Mouse (Mus musculus): Measurements from ENCODE around the gene Tmem151a. TPM values are rescaled to one million over a fixed set of nuclear protein-coding genes. Genes with fewer than 3 reads are reported as not detected.
"Not testable (repeated sequence)": the region's sequence is repeated elsewhere in the genome, so short reads cannot be mapped to it uniquely, and the experiment has no call there.

The Tmem151a gene
- polyA plus RNA-seq, 1 experiment from 2014 or later = 34.0 TPM

DNA sequence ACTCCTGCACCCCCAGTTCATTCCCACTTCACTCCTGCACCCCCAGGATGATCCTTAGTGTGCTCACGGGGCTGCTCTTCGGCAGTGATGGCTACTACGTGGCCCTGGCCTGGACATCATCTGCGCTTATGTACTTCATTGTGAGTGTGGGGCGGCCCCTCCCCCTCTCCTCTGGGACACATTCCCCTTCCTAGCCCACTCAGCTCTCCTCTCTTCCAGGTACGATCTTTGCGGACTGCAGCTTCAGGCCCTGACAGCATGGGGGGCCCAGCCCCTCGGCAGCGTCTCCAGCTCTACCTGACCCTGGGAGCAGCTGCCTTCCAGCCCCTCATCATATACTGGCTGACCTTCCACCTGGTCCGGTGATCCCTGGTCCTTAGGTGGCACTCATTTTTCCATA lies 6.8 kb upstream of the Tmem151a start:
- H3K4me3 ChIP-seq = no peak overlapping the region
- H3K36me3 ChIP-seq = peaks cover 30% of the 10 kb centered on the region
- no peaks in the 10 kb centered on the region for H3K9me3 ChIP-seq
- H3K4me1 ChIP-seq (replicated peaks) = peaks cover 61% of the 10 kb centered on the region
- H3K27ac ChIP-seq (replicated peaks) = no peak overlapping the region
- H3K27me3 ChIP-seq = no peaks in the 10 kb centered on the region
- no peak overlapping the region for H3K4me2 ChIP-seq
- no peak overlapping the region for H3K9ac ChIP-seq
- ATAC-seq (ENCODE audit: low FRiP score, low read depth) = no peak
- WGBS = 83% methylated on average over 10 of the region's 10 CpGs

DNA sequence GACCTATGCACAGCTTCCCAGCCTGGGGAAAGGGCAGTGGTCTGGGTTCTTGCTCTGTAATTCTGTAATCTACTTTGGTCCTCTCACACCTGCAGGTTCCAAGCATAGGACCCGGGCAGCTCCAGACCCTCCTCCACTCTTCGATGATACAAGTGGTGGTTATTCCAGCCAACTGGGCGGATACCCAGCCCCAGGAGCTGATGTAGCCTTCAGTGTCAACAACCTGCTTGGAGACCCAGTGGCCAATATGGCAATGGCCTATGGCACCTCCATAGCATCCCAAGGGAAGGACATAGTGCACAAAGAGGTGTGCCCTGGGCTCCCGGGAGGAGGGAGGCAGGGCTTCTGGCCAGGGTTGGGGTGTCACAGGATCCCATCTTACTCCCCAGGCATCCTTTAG lies 4.0 kb upstream of the Tmem151a start:
- H3K27ac ChIP-seq (replicated peaks) = no peak overlapping the region
- peak overlapping the region; percentile 87 for H3K4me3 ChIP-seq
- peak overlapping the region; percentile 87 for H3K9ac ChIP-seq
- peak overlapping the region; percentile 89 for H3K4me2 ChIP-seq
- H3K36me3 ChIP-seq = peaks cover 30% of the 10 kb centered on the region
- peaks cover 40% of the 10 kb centered on the region for H3K4me1 ChIP-seq (replicated peaks)
- no peaks in the 10 kb centered on the region for H3K9me3 ChIP-seq
- 92% methylated on average over 4 of the region's 4 CpGs for WGBS
- H3K27me3 ChIP-seq = peaks cover 11% of the 10 kb centered on the region
- no peak for ATAC-seq (ENCODE audit: low FRiP score, low read depth)

DNA sequence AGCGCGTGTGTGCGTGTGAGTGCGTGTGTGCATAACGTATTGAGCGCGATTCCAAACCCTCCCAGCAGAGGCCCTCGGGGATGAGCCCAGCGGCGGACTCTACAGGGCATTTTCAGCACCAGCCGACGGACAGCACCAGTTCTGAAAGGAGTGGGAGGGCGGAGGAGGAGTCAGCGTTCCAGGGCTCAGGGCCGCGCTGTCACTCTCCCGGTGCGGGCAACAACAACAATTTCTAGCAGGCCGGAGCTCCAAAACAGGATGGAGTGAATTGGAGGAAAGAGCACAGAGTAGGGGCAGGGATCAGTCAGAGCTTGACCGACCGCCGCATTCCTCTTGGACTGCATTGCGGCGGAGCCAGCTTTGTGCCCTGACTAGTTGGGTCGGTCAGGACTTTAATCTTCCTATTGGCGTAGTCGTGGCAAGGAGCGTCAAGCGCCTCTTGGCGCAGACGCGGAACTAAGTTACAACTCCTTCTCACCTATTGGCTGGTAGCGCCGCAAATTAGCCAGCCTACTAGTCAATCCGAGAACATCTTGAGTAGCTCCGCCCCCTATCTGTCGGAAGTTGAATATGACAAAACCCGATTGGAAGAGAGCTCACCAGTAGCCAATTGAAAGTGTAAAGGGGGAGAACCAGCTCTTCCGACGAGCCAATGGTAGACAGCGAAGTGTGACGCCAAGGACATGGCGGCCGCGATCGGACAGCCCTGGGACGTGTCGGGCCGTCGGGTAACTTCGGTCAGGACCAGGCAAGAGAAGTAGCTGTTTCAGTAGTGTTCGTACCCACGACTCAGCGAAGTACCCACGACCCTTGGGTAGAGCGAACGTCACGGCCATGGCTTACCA lies 2.8 kb upstream of the Tmem151a start, which contains the start of gene Yif1a:
Gene Yif1a, plus strand, starts transcription at position 655 of the 845 bp plus-strand sequence.
- no peaks in the 10 kb centered on the region for H3K9me3 ChIP-seq
- peak; percentile 92 for ATAC-seq (ENCODE audit: low FRiP score, low read depth)
- H3K36me3 ChIP-seq = peaks cover 23% of the 10 kb centered on the region; the same call in 1 of the 2 replicates
- H3K4me1 ChIP-seq (replicated peaks) = peaks cover 36% of the 10 kb centered on the region
- H3K9ac ChIP-seq = peak within 1 kb of the TSS; percentile 87
- H3K4me3 ChIP-seq = peak within 1 kb of the TSS; percentile 87
- WGBS = under 1% methylated on average over 58 of the region's 58 CpGs
- peaks cover 22% of the 10 kb centered on the region for H3K27me3 ChIP-seq
- peak within 1 kb of the TSS; percentile 89 for H3K4me2 ChIP-seq
- peak within 1 kb of the TSS; percentile 85 for H3K27ac ChIP-seq (replicated peaks)

DNA sequence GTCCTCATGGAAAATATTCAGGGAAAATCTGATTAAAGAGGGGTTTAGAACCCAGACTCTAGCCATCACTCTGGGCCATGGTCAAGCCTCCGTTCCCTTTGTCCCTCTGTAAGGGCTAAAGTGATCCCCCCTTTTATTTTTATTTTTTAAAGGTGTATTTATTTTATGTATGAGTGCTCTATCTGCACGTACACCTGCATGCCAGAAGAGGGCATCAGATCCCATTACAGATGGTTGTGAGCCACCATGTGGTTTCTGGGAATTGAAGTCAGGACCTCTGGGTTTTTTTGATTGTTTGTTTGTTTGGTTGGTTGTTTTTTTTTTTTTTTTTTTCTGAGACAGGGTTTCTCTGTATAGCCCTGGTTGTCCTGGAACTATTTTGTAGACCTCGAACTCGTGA lies 1.2 kb upstream of the Tmem151a start:
- Histone ChIP-seq H3K36me3 (peaks cover 12% of the 10 kb centered on the region), H3K27me3 (peaks cover 38% of the 10 kb centered on the region), H3K4me1 (replicated peaks) (peaks cover 34% of the 10 kb centered on the region)
- H3K9me3 ChIP-seq; H3K4me2 ChIP-seq; H3K4me3 ChIP-seq; H3K27ac ChIP-seq (replicated peaks); H3K9ac ChIP-seq; ATAC-seq (ENCODE audit: low FRiP score, low read depth): not testable (repeated sequence)
- 57% methylated on average over 4 of the region's 4 CpGs for WGBS

DNA sequence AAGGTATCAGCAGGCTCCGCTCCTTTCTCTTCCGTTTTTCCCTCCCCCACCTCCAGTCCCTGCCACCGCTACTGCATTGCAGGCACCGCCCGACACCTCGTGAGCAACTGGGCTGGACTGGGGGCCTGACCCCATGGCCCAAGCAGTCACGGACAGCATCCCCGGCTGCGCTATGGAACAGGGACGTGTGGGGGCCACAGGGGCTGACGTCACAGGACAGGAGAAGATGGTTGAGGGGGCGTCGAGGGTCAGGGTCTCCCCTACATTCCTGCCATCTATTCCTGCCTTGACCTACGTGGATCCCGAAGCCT lies 542 bp downstream of the Tmem151a start:
- Histone ChIP-seq H3K9me3 (no peaks in the 10 kb centered on the region), H3K27me3 (peaks cover 52% of the 10 kb centered on the region), H3K4me3 (peak overlapping the region; percentile 70), H3K36me3 (peaks cover 7% of the 10 kb centered on the region; the same call in 1 of the 2 replicates), H3K4me2 (peak overlapping the region; percentile 75), H3K9ac (peak overlapping the region; percentile 88), H3K27ac (replicated peaks) (0 out of 2 replicates have a peak overlapping the region, but pooled peaks have one; percentile 10), H3K4me1 (replicated peaks) (peaks cover 34% of the 10 kb centered on the region)
- no peak for ATAC-seq (ENCODE audit: low FRiP score, low read depth)
- 5% methylated on average over 15 of the region's 15 CpGs for WGBS

DNA sequence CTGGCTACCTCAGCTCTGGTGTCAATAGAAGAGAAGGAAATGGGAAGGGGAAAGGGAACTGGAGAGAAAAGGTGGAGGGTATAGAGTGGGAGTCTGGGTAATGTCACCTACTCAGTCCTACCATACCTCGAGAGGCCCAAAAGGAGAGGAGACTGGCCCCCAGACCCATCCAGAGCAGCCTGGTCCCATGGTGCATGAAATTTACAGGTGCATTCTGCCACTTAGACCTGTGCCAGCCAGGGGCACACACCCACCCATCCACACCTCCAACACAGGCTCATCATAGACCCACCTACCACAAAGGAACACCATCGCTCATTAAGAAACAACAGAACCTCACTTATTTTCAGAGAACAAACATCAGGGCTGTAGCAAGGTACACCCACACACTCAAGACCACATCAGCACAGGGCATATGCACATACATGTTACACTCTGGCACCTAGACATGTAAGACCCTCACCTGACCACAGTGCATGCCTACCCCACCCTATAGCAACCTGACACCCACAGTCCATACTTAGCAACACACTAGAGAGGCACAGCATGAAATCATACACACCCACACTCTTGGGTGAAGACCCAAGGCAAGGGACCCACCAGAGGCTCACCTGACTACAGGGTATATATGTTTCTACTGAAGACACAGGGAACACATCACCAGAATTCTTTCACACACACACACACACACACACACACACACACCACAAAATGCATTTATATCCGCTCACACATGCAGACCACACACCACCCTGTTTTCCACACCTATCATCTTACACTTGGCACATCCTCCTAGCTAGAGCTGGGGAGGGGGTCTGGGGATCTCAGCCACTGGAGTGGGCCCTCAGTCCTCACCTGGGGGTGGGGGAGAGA lies 1.1 kb downstream of the Tmem151a start:
- Histone ChIP-seq H3K4me2 (peak overlapping the region; percentile 75), H3K27ac (replicated peaks) (peak overlapping the region; percentile 10; the same call in 1 of the 2 replicates), H3K27me3 (peaks cover 52% of the 10 kb centered on the region), H3K4me3 (peak overlapping the region; percentile 70), H3K36me3 (peaks cover 7% of the 10 kb centered on the region; the same call in 1 of the 2 replicates), H3K9ac (peak overlapping the region; percentile 88), H3K9me3 (no peaks in the 10 kb centered on the region), H3K4me1 (replicated peaks) (peaks cover 28% of the 10 kb centered on the region)
- 60% methylated on average over 3 of the region's 3 CpGs for WGBS
- ATAC-seq (ENCODE audit: low FRiP score, low read depth) = no peak

DNA sequence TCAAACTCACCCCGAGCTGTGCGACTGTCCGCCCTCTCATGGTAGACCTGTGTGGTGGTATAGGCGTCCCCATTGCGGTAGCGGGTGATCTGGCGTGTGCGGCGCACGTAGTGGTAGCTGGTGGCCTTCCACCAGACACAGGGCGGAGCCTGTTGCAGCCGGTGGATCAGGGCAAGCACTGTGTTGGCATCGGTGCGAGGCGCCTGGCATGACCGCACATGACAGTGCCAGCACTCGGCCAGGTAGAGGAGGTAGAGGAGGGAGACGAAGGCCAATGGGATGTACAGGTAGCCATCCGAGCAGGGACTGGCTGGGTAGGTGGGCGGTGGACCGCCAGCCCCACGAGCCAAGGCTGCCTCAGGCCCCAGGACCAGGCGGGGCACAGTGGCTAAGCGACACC lies 2.7 kb downstream of the Tmem151a start:
- Histone ChIP-seq H3K27ac (replicated peaks) (no peak overlapping the region), H3K9me3 (no peaks in the 10 kb centered on the region), H3K4me1 (replicated peaks) (peaks cover 20% of the 10 kb centered on the region), H3K36me3 (peaks cover 7% of the 10 kb centered on the region; the same call in 1 of the 2 replicates), H3K4me2 (no peak overlapping the region), H3K4me3 (no peak overlapping the region), H3K9ac (no peak overlapping the region), H3K27me3 (peaks cover 55% of the 10 kb centered on the region)
- no peak for ATAC-seq (ENCODE audit: low FRiP score, low read depth)
- 72% methylated on average over 24 of the region's 24 CpGs for WGBS

DNA sequence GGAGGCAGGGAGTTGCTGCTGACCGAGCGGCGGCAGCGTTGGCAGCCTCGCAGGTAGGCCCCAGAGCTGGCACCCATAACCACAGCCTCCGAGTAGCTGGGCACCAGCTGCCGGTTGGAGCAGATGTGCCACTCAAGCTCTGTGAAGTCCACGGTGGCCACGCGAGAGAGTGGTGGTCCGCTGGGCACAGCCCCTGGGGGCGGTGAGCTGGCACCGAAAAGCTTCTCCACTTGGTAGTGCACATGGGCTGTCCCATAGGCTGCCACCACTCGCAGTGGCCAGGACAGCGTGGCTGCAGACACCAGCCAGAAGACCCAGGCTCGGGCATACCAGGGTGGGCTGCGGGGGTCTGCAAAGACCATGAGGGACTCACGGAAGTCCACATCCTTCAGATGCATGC lies 3.3 kb downstream of the Tmem151a start:
- Histone ChIP-seq H3K9ac (no peak overlapping the region), H3K9me3 (no peaks in the 10 kb centered on the region), H3K36me3 (peaks cover 7% of the 10 kb centered on the region; the same call in 1 of the 2 replicates), H3K4me1 (replicated peaks) (peaks cover 14% of the 10 kb centered on the region), H3K27ac (replicated peaks) (no peak overlapping the region), H3K27me3 (peaks cover 55% of the 10 kb centered on the region), H3K4me3 (no peak overlapping the region), H3K4me2 (no peak overlapping the region)
- no peak for ATAC-seq (ENCODE audit: low FRiP score, low read depth)
- WGBS = 61% methylated on average over 18 of the region's 18 CpGs

DNA sequence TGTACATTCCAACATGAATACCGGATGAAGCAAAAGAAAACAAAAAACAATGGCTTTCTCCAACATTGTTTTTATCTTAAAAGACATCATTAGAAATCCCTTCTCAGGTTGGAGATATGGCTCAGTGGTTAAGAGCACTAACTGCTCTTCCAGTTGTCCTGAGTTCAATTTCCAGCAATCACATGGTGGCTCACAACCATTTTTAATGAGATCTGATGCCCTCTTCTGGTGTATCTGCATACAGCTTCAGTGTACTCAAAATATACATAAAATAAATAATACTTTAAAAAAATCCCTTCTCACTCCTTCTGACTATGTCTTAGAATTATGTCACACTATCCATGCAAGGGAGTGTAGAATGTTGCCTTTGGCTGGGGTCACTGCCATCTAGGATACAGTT lies 6.1 kb downstream of the Tmem151a start:
- ATAC-seq (ENCODE audit: low FRiP score, low read depth) = no peak
- Histone ChIP-seq H3K27ac (replicated peaks) (no peak overlapping the region), H3K36me3 (peaks cover 7% of the 10 kb centered on the region; the same call in 1 of the 2 replicates), H3K4me1 (replicated peaks) (peaks cover 8% of the 10 kb centered on the region; the same call in 1 of the 2 replicates), H3K4me2 (no peak overlapping the region), H3K9me3 (no peaks in the 10 kb centered on the region), H3K9ac (no peak overlapping the region), H3K4me3 (no peak overlapping the region), H3K27me3 (peaks cover 48% of the 10 kb centered on the region)
- 91% methylated on average over 1 of the region's 1 CpGs for WGBS

DNA sequence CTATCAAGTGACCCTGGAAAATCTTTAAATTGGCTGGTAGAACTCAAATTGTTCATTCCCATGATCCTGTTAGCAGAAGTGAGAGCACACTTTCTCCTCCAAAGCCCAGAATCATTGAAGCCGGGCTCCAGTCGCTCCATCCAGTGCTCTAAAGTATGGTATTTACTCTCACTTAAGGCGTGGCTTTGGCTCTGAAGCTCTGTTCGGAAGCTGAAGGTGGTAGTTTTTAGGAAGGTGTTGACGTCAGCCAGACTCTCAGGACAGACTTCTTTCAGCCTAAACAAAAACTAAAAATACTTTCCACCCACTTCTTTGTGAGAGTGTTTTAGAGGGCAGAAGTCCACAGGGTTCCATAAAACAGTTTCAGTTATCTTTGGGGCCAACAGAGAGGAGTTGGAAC lies 11.8 kb downstream of the Tmem151a start:
- ATAC-seq (ENCODE audit: low FRiP score, low read depth) = no peak
- Histone ChIP-seq H3K36me3 (no peaks in the 10 kb centered on the region), H3K9me3 (no peaks in the 10 kb centered on the region), H3K27me3 (peaks cover 13% of the 10 kb centered on the region), H3K9ac (no peak overlapping the region), H3K4me2 (no peak overlapping the region), H3K27ac (replicated peaks) (no peak overlapping the region), H3K4me3 (no peak overlapping the region), H3K4me1 (replicated peaks) (peaks cover 28% of the 10 kb centered on the region)
- WGBS = 49% methylated on average over 5 of the region's 5 CpGs

DNA sequence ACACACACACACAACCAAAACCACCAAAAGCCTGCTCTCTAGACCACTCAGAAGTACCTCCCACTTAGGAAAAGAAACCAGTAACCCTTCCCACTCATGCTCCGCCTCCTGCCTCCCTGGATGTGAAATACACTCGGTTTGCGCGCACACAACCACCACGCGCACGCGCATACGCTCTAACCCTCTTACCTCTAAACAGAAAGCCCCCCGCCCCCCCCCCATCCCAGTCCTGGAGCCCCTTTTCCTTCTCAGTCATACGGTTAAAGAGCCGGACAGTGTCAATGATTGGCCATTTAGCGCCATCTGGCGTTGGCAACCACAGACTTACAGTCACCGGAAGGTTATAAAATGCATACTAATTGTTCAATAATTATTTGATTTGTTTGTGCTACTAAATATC lies 12.3 kb downstream of the Tmem151a start:
- H3K4me3 ChIP-seq = peak overlapping the region; percentile 44
- H3K4me2 ChIP-seq = peak overlapping the region; percentile 83
- peaks cover 13% of the 10 kb centered on the region for H3K27me3 ChIP-seq
- H3K9ac ChIP-seq = no peak overlapping the region
- 2% methylated on average over 15 of the region's 15 CpGs for WGBS
- ATAC-seq (ENCODE audit: low FRiP score, low read depth) = no peak
- 0 out of 2 replicates have a peak overlapping the region, but pooled peaks have one; percentile 0 for H3K27ac ChIP-seq (replicated peaks)
- H3K4me1 ChIP-seq (replicated peaks) = peaks cover 32% of the 10 kb centered on the region
- no peaks in the 10 kb centered on the region for H3K36me3 ChIP-seq
- H3K9me3 ChIP-seq = no peaks in the 10 kb centered on the region
